Mouse (Mus musculus) myocyte (in vitro differentiated cells): ENCODE results near the gene Nop9.

Experiments used
- POLR2A ChIP-seq: IDR thresholded peaks from one replicate; pipeline ENCODE4 v1.6.1; 2011; ENCODE audit warnings: low read depth, mild to moderate bottlenecking, control low read depth, moderate library complexity; ENCODE audit not compliant: insufficient read length
- USF1 ChIP-seq: IDR thresholded peaks from one replicate; pipeline ENCODE4 v1.6.1; 2011; ENCODE audit warnings: low read depth, mild to moderate bottlenecking, control low read depth, moderate library complexity

- TF ChIP-seq USF1 (no peak), POLR2A (no peak)
Measured at GRCm38 (mm10) chr14:55787731-55788130, 42.2 kb downstream of the Nop9 start.
